In genomic region chr6:72164321-72165275, GRCm38 (mm10) we compare ENCODE assay signal across 8 mouse cellular contexts.
DNase-seq lines count a peak whose midpoint lies in the region; ATAC-seq and TF ChIP-seq lines count a peak whose summit lies in the region.

No protein-coding gene starts in this region.

- no peak overlapping the region for H3K9ac ChIP-seq in forebrain, embryonic 16.5 days (replicated peaks; ENCODE audit: low read depth, low read length)
- no peak overlapping the region for H3K9ac ChIP-seq in neural tube, embryonic 14.5 days (replicated peaks; ENCODE audit: low read depth, low read length)

- H3K4me1 ChIP-seq in G1E (ENCODE audit: insufficient read depth, low read depth, low read length): peaks cover 34% of the 10 kb centered on the region
- H3K4me1 ChIP-seq in forebrain, embryonic 16.5 days (replicated peaks; ENCODE audit: control insufficient read depth, insufficient read depth, low read length): no peaks in the 10 kb centered on the region
- no peaks in the 10 kb centered on the region for H3K4me1 ChIP-seq in neural tube, embryonic 14.5 days (ENCODE audit: control insufficient read depth, insufficient read depth, low read length)
- peaks cover 7% of the 10 kb centered on the region for H3K4me1 ChIP-seq in testis, adult 2 months (ENCODE audit: control insufficient read depth, insufficient read depth, low read length)

- H3K4me3 ChIP-seq in G1E (ENCODE audit: low read depth, low read length): no peak overlapping the region
- no peak overlapping the region for H3K4me3 ChIP-seq in forebrain, embryonic 16.5 days (replicated peaks; ENCODE audit: low read length)
- H3K4me3 ChIP-seq in neural tube, embryonic 14.5 days (ENCODE audit: low read depth, low read length): no peak overlapping the region
- H3K4me3 ChIP-seq in testis, adult 2 months (ENCODE audit: control insufficient read depth, low read depth, low read length): no peak overlapping the region

- TF ChIP-seq POLR2A in testis, adult 2 months (IDR thresholded peaks at IDR 0.05; ENCODE audit: control insufficient read depth, low read depth, low read length): no peak

- peak; percentile 37; the same call in 1 of the 2 replicates for ATAC-seq in G1E (ENCODE audit: extremely low read depth, insufficient number of reproducible peaks, low FRiP score, poor library complexity, severe bottlenecking)
- ATAC-seq in forebrain, embryonic 16.5 days: peak; percentile 98
- ATAC-seq in neural tube, embryonic 14.5 days (ENCODE audit: low read depth): peak; percentile 96

- WGBS in forebrain, embryonic 16.5 days: 21% methylated on average over 20 of the region's 20 CpGs
- 22% methylated on average over 20 of the region's 20 CpGs for WGBS in neural tube, embryonic 14.5 days

- no peaks in the 10 kb centered on the region for H3K9me3 ChIP-seq in G1E (replicated peaks)
- no peaks in the 10 kb centered on the region for H3K9me3 ChIP-seq in forebrain, embryonic 16.5 days (ENCODE audit: control insufficient read depth, low read length)
- H3K9me3 ChIP-seq in neural tube, embryonic 14.5 days (ENCODE audit: control insufficient read depth, low read length): no peaks in the 10 kb centered on the region

- no peaks in the 10 kb centered on the region; the same call in 1 of the 2 replicates for H3K27me3 ChIP-seq in G1E (ENCODE audit: insufficient read depth, low read length)
- no peaks in the 10 kb centered on the region for H3K27me3 ChIP-seq in forebrain, embryonic 16.5 days (replicated peaks; ENCODE audit: control insufficient read depth, insufficient read depth, low read length)
- no peaks in the 10 kb centered on the region for H3K27me3 ChIP-seq in neural tube, embryonic 14.5 days (ENCODE audit: control insufficient read depth, insufficient read depth, low read length)
- no peaks in the 10 kb centered on the region for H3K27me3 ChIP-seq in testis, adult 2 months (ENCODE audit: control insufficient read depth, insufficient read depth, low read length)

- peak; percentile 64 for DNase-seq in G1E (ENCODE audit: low spot score)
- DNase-seq in cerebellum, adult 11-12 months: peak; percentile 73
- peak; percentile 90 to 93 for DNase-seq in heart, postnatal 36 days
- peak; percentile 76 to 96 for DNase-seq in layer of hippocampus, adult 18-20 months (ENCODE audit: low spot score in 2 of 2)
- DNase-seq in lung, adult 18-20 months: peak; percentile 82 to 86

- H3K27ac ChIP-seq in forebrain, embryonic 16.5 days (ENCODE audit: low read length): no peak overlapping the region
- no peak overlapping the region for H3K27ac ChIP-seq in neural tube, embryonic 14.5 days (ENCODE audit: low read depth, low read length)
- no peak overlapping the region; the same call in 1 of the 2 replicates for H3K27ac ChIP-seq in testis, adult 2 months (ENCODE audit: control insufficient read depth, insufficient read depth, low read depth, low read length)

- no peak overlapping the region for H3K4me2 ChIP-seq in forebrain, embryonic 16.5 days (ENCODE audit: low read length)
- H3K4me2 ChIP-seq in neural tube, embryonic 14.5 days (ENCODE audit: low read depth, low read length): no peak overlapping the region

- H3K36me3 ChIP-seq in G1E (replicated peaks): no peaks in the 10 kb centered on the region
- H3K36me3 ChIP-seq in forebrain, embryonic 16.5 days (ENCODE audit: control insufficient read depth, insufficient read depth): no peaks in the 10 kb centered on the region
- H3K36me3 ChIP-seq in neural tube, embryonic 14.5 days (ENCODE audit: control insufficient read depth, insufficient read depth, low read length): no peaks in the 10 kb centered on the region
- no peaks in the 10 kb centered on the region for H3K36me3 ChIP-seq in testis, adult 2 months (ENCODE audit: control insufficient read depth, insufficient read depth, low read length)

- intact Hi-C loops in heart, postnatal 36 days (cut with DNase I): loop anchor here (1.0 to 2.0 kb wide), 3 partner anchors 66 to 298 kb away; no protein-coding TSS in a partner anchor

- peak; percentile 76 for TF ChIP-seq CTCF in G1E (IDR thresholded peaks at IDR 0.05; ENCODE audit: low read depth, low read length)
- peak; percentile 97 for TF ChIP-seq CTCF in testis, adult 2 months (IDR thresholded peaks at IDR 0.05; ENCODE audit: control insufficient read depth, insufficient read depth, insufficient replicate concordance, low read depth, low read length)

Comparison
In these comparisons a context has a peak if more than half of its experiments do, and no peak if none do; other contexts are left out.
1. ATAC-seq: peak in every context shown above with its lines; median percentile 98 in forebrain, embryonic 16.5 days; 96 in neural tube, embryonic 14.5 days; 37 in G1E.